Mouse (Mus musculus) erythroblast, adult 5-6 weeks (primary cell): ENCODE measurements around the gene Mypn. TPM values are rescaled to one million over a fixed set of nuclear protein-coding genes. Genes with fewer than 3 reads are reported as not detected.

Source experiments
- ATAC-seq: replicated peaks from 2 replicates; pipeline ENCODE4 v1.8.0; 2016; ENCODE audit warnings: moderate number of reproducible peaks, mild to moderate bottlenecking, moderate TSS enrichment, inconsistent platforms; ENCODE audit not compliant: poor library complexity, low FRiP score, severe bottlenecking
- total RNA-seq, 2 experiments: library from RNA; stranded (forward) in 1 of 2; stranded (reverse) in 1 of 2; fragments of 150-400 nt in 1 of 2; fragments of 200-764, 138-1000 nt in 1 of 2; gene quantifications; 2 replicates each; pipeline versions ENCODE4 v1.2.3 to v1.2.4; 2015 to 2017; ENCODE audit warnings: low replicate concordance in 2 of 2

Mypn gene
- total RNA-seq, 2 experiments from 2014 or later: not detected

DNA sequence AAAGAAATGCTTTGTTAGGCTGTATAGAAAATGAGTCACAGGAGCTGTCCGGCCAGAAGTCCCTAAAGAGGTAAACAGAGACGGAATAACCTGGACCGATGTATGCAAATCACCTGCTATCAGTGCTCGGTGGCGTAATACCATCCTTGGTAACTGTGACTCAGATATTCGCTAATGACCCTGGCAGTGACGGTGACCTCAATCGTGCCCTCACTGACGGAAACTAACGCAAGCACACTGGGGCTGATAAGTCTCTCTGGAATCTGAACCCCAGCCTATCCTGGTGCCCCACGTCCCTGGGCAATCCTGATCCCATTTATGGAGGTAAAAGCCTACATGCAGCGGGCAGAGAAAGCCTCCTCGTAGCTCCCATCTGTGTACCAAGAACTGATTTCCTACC, 45.6 kb downstream of the Mypn start:
- no peak for ATAC-seq

DNA sequence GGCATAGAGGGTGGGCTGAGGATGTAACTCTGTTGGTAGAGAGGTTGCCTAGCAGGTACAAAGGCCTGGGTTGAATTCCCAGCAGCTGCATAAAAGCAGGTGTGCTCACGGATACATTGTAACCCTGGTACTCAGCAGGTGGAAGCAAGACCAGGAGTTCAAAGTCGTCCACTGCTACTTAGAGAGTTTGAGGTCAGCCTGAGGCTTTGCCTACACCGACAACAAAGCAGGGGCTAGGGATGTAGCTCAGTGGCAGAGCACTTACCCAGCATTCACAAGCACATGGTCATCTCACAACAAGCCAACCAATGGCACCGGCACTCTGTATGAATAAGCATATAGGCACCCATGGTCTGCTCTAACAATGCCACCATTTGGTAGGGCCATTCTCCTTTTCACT, 46.3 kb downstream of the Mypn start:
- ATAC-seq: no peak

DNA sequence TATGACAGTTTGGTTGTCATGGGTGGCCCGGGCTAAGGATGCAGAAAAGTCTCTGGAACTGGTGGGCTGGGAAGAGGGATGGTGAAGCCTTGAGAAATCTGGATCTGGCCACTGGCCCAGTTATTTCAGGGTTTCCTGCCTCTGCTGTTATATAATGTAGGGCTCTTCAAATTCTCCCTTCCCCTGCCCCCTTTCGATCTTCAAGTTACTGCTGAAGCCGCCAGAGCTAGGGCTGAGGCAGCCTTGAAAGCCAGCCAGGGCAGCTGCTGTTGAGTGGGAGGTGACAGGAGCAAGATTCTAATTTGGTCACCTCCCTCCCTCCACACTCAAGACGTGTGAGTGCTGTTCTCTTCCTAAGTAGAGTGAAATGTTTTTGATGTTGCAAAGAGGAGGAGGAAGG, 46.8 kb downstream of the Mypn start:
- no peak for ATAC-seq

DNA sequence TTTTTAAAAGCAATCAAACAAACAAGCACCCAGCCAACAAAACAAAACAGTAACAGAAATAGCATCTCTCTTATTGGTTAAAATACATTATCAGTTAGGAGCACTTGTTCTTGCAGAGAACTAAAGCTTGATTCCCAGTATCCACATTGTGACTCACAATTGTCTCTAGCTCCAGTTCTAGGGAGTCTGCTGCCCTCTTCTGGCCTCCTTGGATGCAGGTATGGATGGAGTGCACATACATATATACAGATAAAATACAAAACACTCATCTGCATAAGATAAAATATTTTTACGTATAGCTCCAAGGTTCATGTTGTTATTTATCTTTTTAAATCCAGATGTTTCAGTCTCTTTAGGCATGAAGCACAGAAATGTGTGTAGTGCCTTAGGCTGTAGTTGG, 47.4 kb downstream of the Mypn start:
- ATAC-seq: no peak

DNA sequence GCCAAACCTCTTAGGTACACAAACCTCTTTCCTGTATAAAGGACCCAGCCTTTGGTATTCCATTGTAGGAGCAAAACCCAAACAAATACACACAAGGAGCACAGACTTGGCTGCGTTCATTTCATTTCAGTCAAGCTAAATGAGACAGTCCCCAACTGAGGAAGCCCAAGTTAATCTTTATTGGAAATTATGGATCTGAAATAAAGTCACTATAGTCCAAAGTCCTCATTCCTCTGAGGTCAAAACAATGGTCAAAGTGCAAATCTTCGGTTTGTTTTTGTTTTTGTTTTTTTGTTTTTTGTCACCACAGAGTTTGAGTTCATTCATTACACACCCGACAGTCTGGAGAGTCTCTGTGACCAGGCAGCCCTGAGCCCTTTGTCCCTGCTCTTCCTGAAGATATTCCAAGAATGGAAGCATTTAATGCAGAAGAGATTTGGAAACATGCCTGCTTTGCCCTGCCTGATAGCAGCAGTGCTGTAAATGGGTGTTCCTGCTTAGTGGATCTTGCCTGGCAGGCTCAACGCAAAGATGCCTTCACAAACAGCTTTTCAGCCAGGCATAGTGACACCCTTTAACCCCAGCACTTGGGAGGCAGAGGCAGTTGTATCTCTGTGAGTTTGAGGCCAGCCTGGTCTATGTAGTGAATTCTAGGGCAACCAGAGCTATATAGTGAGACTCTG, 47.9 kb downstream of the Mypn start:
- ATAC-seq: no peak

DNA sequence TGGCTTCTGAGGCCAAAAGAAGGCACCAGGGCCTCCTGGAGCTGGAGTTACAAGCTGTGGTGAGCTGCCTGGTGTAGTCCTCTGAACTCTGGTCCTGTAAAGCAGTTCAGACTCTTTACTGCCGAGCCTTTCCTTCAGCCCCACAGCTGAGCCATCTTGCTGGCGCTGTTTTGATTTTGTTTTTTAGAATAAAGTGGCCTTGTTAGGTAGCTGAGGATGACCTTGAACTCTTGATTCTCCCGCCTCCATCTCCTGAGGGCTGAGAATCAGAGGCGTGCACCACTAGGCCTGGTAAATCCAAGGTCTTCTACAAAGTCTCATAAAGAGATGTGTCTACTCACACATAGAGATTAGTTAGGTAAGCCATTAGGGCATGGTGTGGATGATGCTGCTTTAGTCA, 49.0 kb downstream of the Mypn start:
- ATAC-seq: no peak

DNA sequence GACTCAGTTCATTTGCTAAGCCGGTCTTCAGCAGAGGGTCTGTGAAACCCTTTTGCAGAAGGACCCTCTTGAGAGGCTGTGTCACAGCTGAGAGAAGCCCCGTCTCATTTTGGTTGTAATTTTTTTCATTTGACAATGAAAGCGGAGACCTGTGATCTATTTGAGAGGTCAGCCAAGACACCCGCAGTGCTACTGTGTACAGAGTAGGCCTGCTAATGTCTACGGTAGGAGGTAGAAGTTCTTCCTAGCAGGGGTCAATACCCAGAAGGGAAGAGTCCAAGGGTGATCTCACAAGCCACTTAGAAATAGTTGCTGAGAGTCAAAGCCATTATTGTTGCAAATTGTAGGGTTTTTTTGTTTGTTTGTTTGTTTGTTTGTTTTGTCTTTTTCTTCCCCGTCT, 49.5 kb downstream of the Mypn start:
- ATAC-seq: no peak

DNA sequence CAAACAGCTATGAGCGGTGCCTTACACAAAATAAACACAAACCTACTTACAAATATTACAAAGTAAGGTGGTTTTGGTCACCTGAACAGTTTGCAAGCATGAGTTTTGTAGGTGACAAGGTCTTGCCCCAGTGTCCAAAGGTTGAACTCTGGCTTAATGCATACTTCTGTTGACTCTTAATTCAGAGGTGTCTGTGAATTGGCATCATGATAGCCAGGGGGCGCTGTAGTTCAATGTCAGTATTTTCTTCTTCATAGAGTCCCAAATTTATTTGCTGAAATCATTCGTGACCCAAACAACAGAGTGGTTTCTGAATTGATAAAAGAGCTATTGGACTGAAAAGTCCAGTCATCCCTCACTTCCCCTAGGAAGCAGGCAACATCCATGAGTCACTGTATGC, 50.2 kb downstream of the Mypn start:
- peak; percentile 86 for ATAC-seq

DNA sequence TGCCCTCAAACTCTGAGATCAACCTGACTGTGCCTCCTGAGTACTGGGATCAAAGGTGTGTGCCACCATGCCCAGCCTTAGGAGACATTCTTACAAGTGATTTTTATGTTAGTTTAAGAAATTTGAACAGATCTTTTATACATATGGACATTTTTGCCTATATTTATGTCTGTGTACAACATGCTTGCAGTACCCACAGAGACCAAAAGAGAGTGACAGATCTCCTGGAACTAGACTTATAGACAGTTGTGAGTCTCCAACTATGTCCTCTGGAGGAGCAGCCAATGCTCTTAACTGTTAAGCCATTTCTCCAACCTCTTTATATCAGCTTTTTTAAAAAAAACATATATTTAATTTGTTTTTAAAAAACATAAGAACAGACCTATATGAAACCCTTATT, 51.4 kb downstream of the Mypn start:
- ATAC-seq: no peak

DNA sequence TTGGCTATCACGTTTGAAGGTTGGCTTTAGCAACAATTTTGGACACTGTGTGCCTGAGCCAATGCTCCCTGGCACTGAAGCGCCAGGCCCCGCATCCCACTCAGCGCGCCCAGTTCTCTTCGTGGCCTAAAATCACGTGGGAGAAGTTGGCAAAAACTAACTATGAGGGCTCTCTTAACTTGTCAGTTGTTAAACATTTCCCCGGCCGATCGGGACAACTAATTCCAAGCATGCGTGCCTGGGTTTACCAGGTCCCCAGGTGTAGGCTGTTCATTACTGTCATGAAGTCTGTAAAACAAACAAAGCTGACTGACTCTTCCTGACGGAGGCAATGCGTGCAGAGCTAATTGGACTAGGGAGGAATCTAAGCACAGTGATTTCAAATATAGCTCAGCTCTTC, 61.1 kb downstream of the Mypn start:
- ATAC-seq: no peak

DNA sequence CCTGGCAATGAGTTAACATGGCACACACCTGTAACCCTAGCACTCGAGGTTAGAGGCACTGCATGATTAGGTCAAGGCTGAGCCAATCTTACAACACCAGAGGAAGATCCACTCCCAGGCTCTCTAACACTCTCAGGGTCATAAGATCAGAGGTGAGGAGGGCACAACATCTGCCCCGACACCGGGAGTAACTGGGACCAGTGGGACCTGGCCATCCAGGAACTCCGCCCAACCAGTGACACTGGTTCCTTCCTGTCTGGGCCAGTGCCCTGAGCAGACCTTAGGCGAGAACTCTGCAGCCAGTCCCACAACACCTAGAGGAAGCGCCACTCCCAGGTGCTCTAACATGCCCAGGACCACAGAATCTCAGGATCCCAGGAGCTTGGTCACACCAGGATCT, 67.3 kb downstream of the Mypn start:
- no peak for ATAC-seq

DNA sequence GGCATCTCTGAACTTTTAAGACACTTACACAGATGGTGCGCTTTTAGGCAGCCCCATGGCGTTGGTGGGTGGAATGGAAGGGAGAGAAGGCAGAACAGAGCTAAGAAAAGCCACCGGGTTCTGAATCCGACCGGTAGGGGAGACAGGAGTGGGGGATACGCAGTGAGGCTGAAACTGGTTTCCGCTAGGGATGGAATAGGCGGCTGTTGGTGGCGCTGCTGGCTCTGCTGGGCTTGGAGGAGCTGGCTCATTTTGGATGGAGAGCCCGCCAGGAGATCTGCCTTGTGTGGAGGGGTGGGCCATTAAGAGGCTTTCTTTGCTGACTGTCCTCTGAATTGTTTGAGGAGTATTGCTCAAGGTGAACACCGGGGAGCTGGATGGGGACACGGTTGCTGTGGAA, 68.1 kb downstream of the Mypn start:
- no peak for ATAC-seq

DNA sequence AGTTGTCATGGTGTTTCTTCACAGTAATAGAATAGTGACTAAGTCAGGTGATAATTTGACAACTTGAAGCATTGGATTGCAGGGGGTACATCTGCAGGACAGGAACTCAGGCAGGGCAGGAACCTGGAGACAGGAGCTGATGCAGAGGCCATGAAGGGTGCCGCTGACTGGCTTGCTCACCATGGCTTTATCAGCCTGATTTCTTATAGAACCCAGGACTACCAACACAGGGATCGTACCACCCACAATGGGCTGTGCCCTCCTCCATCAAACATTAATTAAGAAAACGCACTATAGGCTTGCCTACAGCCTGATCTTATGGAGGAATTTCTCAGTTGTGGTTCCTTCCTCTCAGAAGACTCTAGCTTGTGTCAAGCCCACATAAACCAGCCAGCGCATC, 70.4 kb downstream of the Mypn start:
- ATAC-seq: no peak

DNA sequence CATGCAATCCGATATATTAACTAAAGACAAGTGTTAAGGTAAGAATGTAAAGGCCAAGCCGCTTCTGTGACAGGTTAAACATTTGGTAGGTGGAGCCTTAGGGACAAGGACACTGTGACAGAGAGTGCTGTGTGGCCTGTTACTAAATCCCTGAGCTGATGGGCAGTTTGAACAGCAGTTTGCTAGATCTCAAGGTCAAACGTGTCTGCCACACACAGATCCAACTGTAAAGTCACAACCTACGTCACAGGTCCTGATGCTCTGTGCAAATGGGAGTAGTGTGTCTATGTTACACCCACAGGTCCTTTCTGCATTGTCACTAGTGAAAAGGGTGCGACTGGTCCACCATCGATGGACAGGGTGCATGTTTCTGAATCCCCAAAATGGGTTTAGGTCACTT, 71.4 kb downstream of the Mypn start:
- no peak for ATAC-seq

DNA sequence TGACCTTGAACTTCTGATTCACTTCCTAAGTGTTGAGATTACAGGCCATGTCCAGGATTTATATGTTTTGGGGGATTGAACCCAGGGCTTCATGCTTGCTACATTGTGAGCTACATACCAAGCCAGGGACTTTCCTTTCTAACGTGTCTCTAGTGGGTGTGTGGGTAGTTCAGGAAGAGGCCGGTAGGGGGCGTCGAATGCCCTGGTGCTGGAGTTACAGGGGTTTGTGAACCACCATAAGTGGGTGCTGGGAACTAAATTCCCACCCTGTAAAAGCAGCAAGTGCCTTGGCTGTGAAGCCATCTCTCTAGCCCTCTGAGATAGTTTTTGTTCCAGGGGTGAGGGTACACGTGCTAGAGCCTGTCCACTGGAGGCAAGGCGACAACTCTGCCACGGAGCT, 73.3 kb downstream of the Mypn start:
- ATAC-seq: no peak

DNA sequence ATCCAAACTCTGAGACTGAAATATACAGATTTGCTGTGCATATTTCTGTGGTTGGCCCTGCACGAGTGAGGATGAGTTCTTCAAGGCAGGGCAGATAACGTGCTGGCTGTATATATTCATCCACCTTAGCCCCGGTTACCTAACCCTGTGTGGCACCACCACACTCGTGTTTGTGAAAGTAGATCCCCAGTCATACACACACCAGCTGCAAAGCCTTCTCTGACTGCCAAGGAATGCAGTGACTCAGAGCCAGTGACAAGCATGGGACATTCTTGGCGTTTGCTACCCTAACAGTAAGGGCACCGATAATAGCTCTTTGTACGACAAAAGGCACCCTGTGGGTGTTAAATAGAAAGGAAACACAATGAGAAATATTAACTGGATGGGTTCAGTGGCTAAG, 75.5 kb downstream of the Mypn start:
- ATAC-seq: no peak

DNA sequence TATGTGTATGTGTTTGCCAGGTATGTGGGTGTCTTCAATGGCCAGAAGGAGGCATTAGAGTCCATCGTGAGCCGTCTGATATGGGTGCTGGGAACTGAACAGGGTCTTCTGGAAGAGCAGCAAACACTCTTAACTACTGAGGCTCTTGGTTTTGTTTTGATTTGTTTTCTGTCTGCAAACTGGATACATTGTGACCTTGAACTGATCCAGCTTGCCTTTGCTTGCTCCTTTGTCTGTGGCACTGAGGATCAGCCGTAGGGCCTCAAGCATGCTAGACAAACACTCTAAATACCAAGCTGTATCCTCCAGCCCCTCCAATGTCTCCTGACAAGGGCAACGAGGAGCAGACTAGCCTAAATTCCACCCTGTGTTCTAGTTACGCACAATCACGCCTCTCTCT, 76.6 kb downstream of the Mypn start:
- ATAC-seq: no peak

DNA sequence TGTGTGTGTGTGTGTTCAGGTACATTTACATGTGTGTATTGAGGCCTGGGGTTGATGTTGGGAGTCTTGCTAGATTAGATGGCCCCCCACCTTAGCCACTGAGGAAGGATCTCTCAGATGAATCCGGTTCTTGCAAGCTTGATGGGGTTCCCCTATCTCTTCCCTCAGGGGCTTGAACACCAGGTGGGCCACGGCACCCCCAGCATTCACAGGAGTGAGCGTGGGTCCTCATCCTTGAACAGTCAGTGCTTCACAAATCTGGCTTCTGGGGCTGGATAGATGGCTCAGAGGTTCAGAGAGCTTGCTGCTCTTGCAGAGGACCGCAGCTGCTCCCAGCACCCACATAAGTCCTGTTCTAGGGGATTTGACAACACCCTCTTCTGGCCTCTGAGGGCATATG, 77.6 kb downstream of the Mypn start:
- no peak for ATAC-seq

DNA sequence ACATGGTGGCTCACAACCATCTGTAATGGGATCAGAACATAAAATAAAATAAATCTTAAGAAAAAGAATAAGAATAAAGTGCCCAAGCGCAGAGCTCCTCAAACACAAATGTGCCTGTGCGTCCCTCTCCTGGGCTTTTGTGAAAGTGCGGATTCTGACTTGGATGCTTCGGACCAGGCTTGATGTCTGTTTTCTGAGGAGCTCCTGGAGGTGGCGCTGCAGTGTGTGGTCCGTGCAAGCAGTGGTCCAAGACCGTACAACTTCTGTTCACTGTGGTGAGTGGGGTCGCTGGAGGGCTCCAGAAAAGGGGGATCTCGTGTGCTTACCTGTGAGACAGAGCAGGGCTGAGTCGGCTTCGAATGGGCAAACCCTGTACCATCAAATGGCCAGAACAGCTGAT, 78.4 kb downstream of the Mypn start:
- ATAC-seq: no peak

DNA sequence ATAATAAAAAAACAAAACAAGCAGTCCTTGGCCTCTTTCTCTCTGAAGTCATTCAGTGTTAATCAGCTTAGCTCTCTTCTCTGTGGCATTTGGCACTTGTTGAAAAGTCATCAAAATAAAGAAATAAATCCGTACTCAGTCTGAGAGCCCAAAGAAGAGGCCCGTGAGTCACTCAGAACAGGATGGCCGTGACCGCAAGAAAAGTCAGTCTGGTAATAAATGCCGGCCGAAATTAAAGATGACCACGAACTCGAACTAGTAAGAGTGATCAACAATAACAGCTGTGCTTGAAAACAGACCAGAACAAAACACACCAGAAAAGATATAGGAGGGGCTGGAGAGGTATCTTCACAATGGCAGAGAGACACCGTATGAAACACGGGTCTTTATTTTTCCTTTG, 79.7 kb downstream of the Mypn start:
- no peak for ATAC-seq

DNA sequence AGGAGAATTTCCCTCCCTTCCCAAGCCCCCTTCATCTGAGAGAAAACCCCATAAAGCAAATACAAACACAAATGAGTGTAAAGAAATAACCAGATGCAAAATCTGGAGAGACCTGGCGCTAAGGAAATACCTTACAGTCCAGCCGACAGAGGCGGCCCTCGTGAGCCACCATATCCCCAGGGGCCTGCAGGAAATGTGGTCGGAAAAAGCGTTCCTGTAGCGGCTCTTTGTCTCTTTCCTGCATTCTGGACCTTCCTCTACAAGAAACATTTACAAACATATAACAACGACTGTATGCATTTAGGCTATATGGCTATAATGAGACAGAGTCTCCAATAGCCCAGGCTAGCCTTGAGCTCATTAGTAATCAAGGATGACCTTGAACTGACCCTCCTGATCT, 80.6 kb downstream of the Mypn start:
- no peak for ATAC-seq

DNA sequence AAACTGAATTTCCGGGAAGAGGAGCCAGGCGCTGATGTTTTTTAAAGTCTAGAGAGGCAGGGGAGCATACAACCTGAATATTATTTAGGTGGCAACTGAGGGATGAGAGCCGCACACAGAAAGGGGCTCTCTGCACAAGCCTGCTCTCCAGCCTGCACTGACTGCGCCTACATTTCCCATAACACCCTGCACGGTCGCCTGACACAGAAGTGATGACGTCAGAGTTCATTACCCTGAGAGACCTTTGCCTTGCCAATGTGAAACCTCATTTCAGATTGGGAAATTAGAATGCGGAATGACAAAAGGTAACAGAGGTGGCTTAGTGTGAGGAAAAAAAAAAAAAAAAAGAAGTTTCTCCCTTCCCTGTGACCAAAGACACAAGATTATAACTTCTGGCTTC, 81.2 kb downstream of the Mypn start:
- no peak for ATAC-seq

DNA sequence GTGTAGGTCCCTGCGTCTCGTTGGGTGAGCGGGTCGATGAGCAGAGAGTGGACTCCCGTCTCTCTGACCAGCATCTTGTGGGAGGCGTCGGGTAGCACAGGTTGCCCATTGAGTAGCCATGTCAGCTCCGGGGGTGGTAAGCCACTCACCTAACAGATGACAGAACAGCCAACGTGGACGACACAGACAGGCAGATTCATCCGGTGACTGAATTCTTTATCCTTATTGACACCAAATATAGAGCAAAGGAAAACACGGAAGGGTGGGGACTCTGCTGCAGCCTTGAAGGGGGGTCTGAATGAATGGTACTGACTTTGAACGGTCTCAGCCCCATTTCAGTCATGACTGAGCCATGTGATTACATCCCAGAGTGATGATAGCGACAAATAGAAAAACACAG, 81.8 kb downstream of the Mypn start:
- ATAC-seq: no peak
